Mouse (Mus musculus) hindbrain, embryonic 16.5 days (tissue): ENCODE data around the gene Vmn2r53. TPM values are rescaled to one million over a fixed set of nuclear protein-coding genes. Genes with fewer than 3 reads are reported as not detected.
"Not testable (repeated sequence)": the region's sequence is repeated elsewhere in the genome, so short reads cannot be mapped to it uniquely, and the experiment has no call there.

Experiments
- ATAC-seq: fragments of 200-750 bp; cut with Nextera tagmentation; 2 replicates; pipeline ENCODE4 v1.8.0; 2017; ENCODE audit warnings: moderate TSS enrichment, moderate library complexity
- H3K27ac ChIP-seq: fragments of 300-500 bp; sonication (generic); 2 replicates; pipeline ENCODE4 v1.5.1; 2014; ENCODE audit warnings: low read depth, mild to moderate bottlenecking, control low read depth, low read length, moderate library complexity
- H3K27me3 ChIP-seq: fragments of 300-500 bp; sonication (generic); replicated peaks from 2 replicates; pipeline ENCODE4 v1.6.1; 2014; ENCODE audit warnings: low read length; ENCODE audit not compliant: control insufficient read depth, insufficient read depth
- H3K36me3 ChIP-seq: fragments of 300-500 bp; sonication (generic); 2 replicates; pipeline ENCODE4 v1.6.1; 2014; ENCODE audit warnings: mild to moderate bottlenecking, low read length, moderate library complexity, mixed read lengths; ENCODE audit not compliant: control insufficient read depth, insufficient read depth
- H3K4me1 ChIP-seq: fragments of 300-500 bp; sonication (generic); 2 replicates; pipeline ENCODE4 v1.6.1; 2014; ENCODE audit warnings: low read depth, low read length; ENCODE audit not compliant: control insufficient read depth, insufficient read depth
- H3K4me2 ChIP-seq: fragments of 300-500 bp; sonication (generic); 2 replicates; pipeline ENCODE4 v1.6.1; 2014; ENCODE audit warnings: mild to moderate bottlenecking, low read length, control low read depth, moderate library complexity
- H3K4me3 ChIP-seq: fragments of 300-500 bp; sonication (generic); 2 replicates; pipeline ENCODE4 v1.5.1; 2014; ENCODE audit warnings: mild to moderate bottlenecking, low read length, control low read depth, moderate library complexity
- H3K9ac ChIP-seq: fragments of 300-500 bp; sonication (generic); 2 replicates; pipeline ENCODE4 v1.6.1; 2014; ENCODE audit warnings: low read depth, mild to moderate bottlenecking, control low read depth, low read length, moderate library complexity
- H3K9me3 ChIP-seq: fragments of 300-500 bp; sonication (generic); 2 replicates; pipeline ENCODE4 v1.6.1; 2014; ENCODE audit warnings: mild to moderate bottlenecking, low read length, moderate library complexity; ENCODE audit not compliant: control insufficient read depth
- WGBS: fragments of 180-500 bp; shearing (Covaris S2); extraction: QIAGEN DNeasy Blood & Tissue Kit; methylation state at CpG from one replicate; pipeline ENCODE4 v1.1.7; 2014; 5-methylcytosine and 5-hydroxymethylcytosine counted together
- polyA plus RNA-seq: library from polyadenylated mRNA; unstranded; fragments of >200 nt; fragmentation: Nextera tagmentation; extraction: Ambion mirVana; gene quantifications from 2 replicates; pipeline ENCODE4 v1.2.1, GENCODE M21; 2015

The Vmn2r53 gene
- 0.01 TPM in 2 replicates for polyA plus RNA-seq

- Histone ChIP-seq H3K9me3 (peaks cover 8% of the 10 kb centered on the region; the same call in 1 of the 2 replicates), H3K36me3 (no peaks in the 10 kb centered on the region), H3K9ac (no peak within 1 kb of the TSS), H3K27me3 (no peaks in the 10 kb centered on the region), H3K27ac (no peak within 1 kb of the TSS), H3K4me2 (no peak within 1 kb of the TSS), H3K4me3 (no peak within 1 kb of the TSS), H3K4me1 (no peaks in the 10 kb centered on the region)
- no peak for ATAC-seq
Measured at GRCm38 (mm10) chr7:12608688-12609087, at the start of gene Vmn2r53. TSS of gene Vmn2r53 (minus strand) at chr7:12608788.

GRCm38 (mm10) chr7:12640219-12640618 lies 31.6 kb upstream of the Vmn2r53 start, which contains the start of gene Vmn2r54:
TSS of gene Vmn2r54 (minus strand) at chr7:12640319.
- H3K4me2 ChIP-seq, ATAC-seq, H3K9ac ChIP-seq, H3K36me3 ChIP-seq, H3K9me3 ChIP-seq, H3K4me3 ChIP-seq, H3K27ac ChIP-seq, H3K27me3 ChIP-seq, H3K4me1 ChIP-seq: not testable (repeated sequence)
- WGBS, result 85% methylated on average over 3 of the region's 4 CpGs

Other genes with a start within 250 kb of the Vmn2r53 start
- not detected in 2 replicates for gene Vmn1r84, start 239.5 kb downstream of the Vmn2r53 start, polyA plus RNA-seq
- gene Zfp551, start 186.0 kb downstream of the Vmn2r53 start, polyA plus RNA-seq, result 10.0 and 10.8 TPM in 2 replicates
- 31.1 and 36.4 TPM in 2 replicates for gene Zfp606, start 130.5 kb downstream of the Vmn2r53 start, polyA plus RNA-seq
- gene 2900092C05Rik, start 96.3 kb downstream of the Vmn2r53 start, polyA plus RNA-seq, result not detected in 2 replicates
- gene Vmn2r54, start 31.5 kb upstream of the Vmn2r53 start, polyA plus RNA-seq, result not detected in 2 replicates
- not detected in 2 replicates for gene Vmn2r55, start 76.2 kb upstream of the Vmn2r53 start, polyA plus RNA-seq
- gene Vmn2r56, start 126.2 kb upstream of the Vmn2r53 start, polyA plus RNA-seq, result 0.03 TPM in 1 of 2 replicates, not detected in the other
- 35.3 and 36.2 TPM in 2 replicates for gene Zscan18, start 194.8 kb upstream of the Vmn2r53 start, polyA plus RNA-seq
- 23.8 and 31.0 TPM in 2 replicates for gene Zfp329, start 210.1 kb upstream of the Vmn2r53 start, polyA plus RNA-seq
- 24.7 and 30.6 TPM in 2 replicates for gene Zfp110, start 226.0 kb upstream of the Vmn2r53 start, polyA plus RNA-seq